Mouse (Mus musculus) intestine, embryonic 16.5 days (tissue): ENCODE measurements at regions not wholly inside any gene's neighbourhood (a gene's known extent, or its start where the extent isn't known, plus 50 kb on each side); places are given as distances from the start of the nearest gene placed in this dataset.
A peak's percentile ranks its signal among the peaks of the same experiment; 100 is the strongest.

ENCODE experiments used
- ATAC-seq: fragments of 200-750 bp; cut with Nextera tagmentation; 2 replicates; pipeline ENCODE4 v1.8.0; 2017; ENCODE audit warnings: moderate TSS enrichment, moderate library complexity
- H3K27ac ChIP-seq: fragments of 300-500 bp; sonication (generic); 2 replicates; pipeline ENCODE4 v1.5.1; 2014; ENCODE audit warnings: mild to moderate bottlenecking, low read length
- H3K27me3 ChIP-seq: fragments of 300-500 bp; sonication (generic); replicated peaks from 2 replicates; pipeline ENCODE4 v1.6.1; 2014; ENCODE audit warnings: low read length, control low read depth, mixed read lengths; ENCODE audit not compliant: control insufficient read depth, insufficient read depth
- H3K36me3 ChIP-seq: fragments of 300-500 bp; sonication (generic); 2 replicates; pipeline ENCODE4 v1.6.1; 2014; ENCODE audit warnings: low read length, control low read depth; ENCODE audit not compliant: control insufficient read depth, insufficient read depth
- H3K4me1 ChIP-seq: fragments of 300-500 bp; sonication (generic); 2 replicates; pipeline ENCODE4 v1.6.1; 2014; ENCODE audit warnings: low read length, control low read depth, mixed read lengths; ENCODE audit not compliant: control insufficient read depth, insufficient read depth
- H3K4me2 ChIP-seq: fragments of 300-500 bp; sonication (generic); 2 replicates; pipeline ENCODE4 v1.6.1; 2014; ENCODE audit warnings: low read depth, low read length, control low read depth
- H3K4me3 ChIP-seq: fragments of 300-500 bp; sonication (generic); 2 replicates; pipeline ENCODE4 v1.5.1; 2014; ENCODE audit warnings: mild to moderate bottlenecking, low read length
- H3K9ac ChIP-seq: fragments of 300-500 bp; sonication (generic); 2 replicates; pipeline ENCODE4 v1.6.1; 2014; ENCODE audit warnings: low read depth, low read length
- H3K9me3 ChIP-seq: fragments of 300-500 bp; sonication (generic); 2 replicates; pipeline ENCODE4 v1.6.1; 2016; ENCODE audit warnings: low read length, control low read depth; ENCODE audit not compliant: control insufficient read depth
- WGBS: fragments of 180-500 bp; shearing (Covaris S2); extraction: QIAGEN DNeasy Blood & Tissue Kit; methylation state at CpG from one replicate; pipeline ENCODE4 v1.1.7; 2014; 5-methylcytosine and 5-hydroxymethylcytosine counted together

- Histone ChIP-seq H3K9ac (no peak overlapping the region), H3K9me3 (no peaks in the 10 kb centered on the region), H3K4me2 (no peak overlapping the region), H3K27ac (no peak overlapping the region), H3K4me1 (no peaks in the 10 kb centered on the region), H3K27me3 (no peaks in the 10 kb centered on the region), H3K36me3 (no peaks in the 10 kb centered on the region), H3K4me3 (no peak overlapping the region)
- 50% methylated on average over 7 of the region's 7 CpGs for WGBS
- no peak for ATAC-seq
These were observed 100.9 kb downstream of the Ddx11 start for GRCm38 (mm10) chr17:66224241-66224640.

- 80% methylated on average over 8 of the region's 8 CpGs for WGBS
- Histone ChIP-seq H3K4me3 (no peak overlapping the region), H3K9ac (no peak overlapping the region), H3K4me1 (no peaks in the 10 kb centered on the region), H3K4me2 (no peak overlapping the region), H3K36me3 (no peaks in the 10 kb centered on the region), H3K27me3 (no peaks in the 10 kb centered on the region), H3K27ac (no peak overlapping the region), H3K9me3 (no peaks in the 10 kb centered on the region)
- ATAC-seq: no peak
These were observed 109.1 kb downstream of the Ddx11 start for GRCm38 (mm10) chr17:66232391-66232790.

GRCm38 (mm10) chr17:66232891-66233421 is 109.6 kb downstream of the Ddx11 start:
- no peaks in the 10 kb centered on the region for H3K9me3 ChIP-seq
- H3K36me3 ChIP-seq: no peaks in the 10 kb centered on the region
- H3K27ac ChIP-seq: no peak overlapping the region
- WGBS: 63% methylated on average over 18 of the region's 18 CpGs
- no peak overlapping the region for H3K4me3 ChIP-seq
- H3K4me2 ChIP-seq: no peak overlapping the region
- no peaks in the 10 kb centered on the region for H3K4me1 ChIP-seq
- H3K9ac ChIP-seq: no peak overlapping the region
- no peaks in the 10 kb centered on the region for H3K27me3 ChIP-seq
- no peak for ATAC-seq

DNA sequence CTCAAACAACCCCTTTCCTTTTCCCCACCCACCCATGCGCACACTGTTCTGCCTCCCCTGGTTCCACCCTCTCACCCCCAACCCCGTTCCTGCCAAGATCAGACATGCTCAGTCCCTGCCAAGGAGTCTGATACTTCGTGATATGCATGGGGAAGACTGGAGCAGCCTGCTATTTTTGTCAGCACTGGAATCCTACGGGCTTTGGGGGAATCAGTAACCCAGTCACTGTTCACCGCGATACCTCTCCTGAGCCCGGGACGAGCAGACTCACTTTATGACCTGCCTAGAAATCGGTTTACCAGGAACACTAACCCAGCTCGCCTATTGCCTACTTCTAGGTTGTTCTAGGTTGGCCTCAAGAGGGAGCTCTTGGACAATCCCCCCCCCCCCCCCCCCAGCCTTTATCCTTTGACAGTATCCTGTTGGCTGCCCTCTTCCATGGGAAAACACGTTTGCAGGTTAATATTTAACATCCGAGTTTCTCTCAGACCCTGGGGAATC is 110.2 kb downstream of the Ddx11 start:
- no peaks in the 10 kb centered on the region for H3K4me1 ChIP-seq
- no peak overlapping the region for H3K9ac ChIP-seq
- H3K4me2 ChIP-seq: no peak overlapping the region
- WGBS: 34% methylated on average over 12 of the region's 12 CpGs
- no peak overlapping the region for H3K4me3 ChIP-seq
- peak; percentile 74 for ATAC-seq
- no peak overlapping the region for H3K27ac ChIP-seq
- no peaks in the 10 kb centered on the region for H3K27me3 ChIP-seq
- H3K36me3 ChIP-seq: no peaks in the 10 kb centered on the region
- no peaks in the 10 kb centered on the region for H3K9me3 ChIP-seq

- ATAC-seq: no peak
- 86% methylated on average over 19 of the region's 19 CpGs for WGBS
These were observed 111.1 kb downstream of the Ddx11 start for GRCm38 (mm10) chr17:66234432-66234831.

GRCm38 (mm10) chr17:66235096-66235805 is 111.9 kb downstream of the Ddx11 start:
- H3K9ac ChIP-seq: no peak overlapping the region
- no peaks in the 10 kb centered on the region for H3K27me3 ChIP-seq
- H3K4me2 ChIP-seq: no peak overlapping the region
- peak; percentile 73 for ATAC-seq
- H3K4me3 ChIP-seq: no peak overlapping the region
- H3K4me1 ChIP-seq: no peaks in the 10 kb centered on the region
- no peaks in the 10 kb centered on the region for H3K9me3 ChIP-seq
- 4% methylated on average over 19 of the region's 19 CpGs for WGBS
- H3K36me3 ChIP-seq: no peaks in the 10 kb centered on the region
- no peak overlapping the region for H3K27ac ChIP-seq

More at GRCm38 (mm10) chr17:66234432-66234831, 111.1 kb downstream of the Ddx11 start:
- H3K4me3 ChIP-seq: no peak overlapping the region
- no peaks in the 10 kb centered on the region for H3K9me3 ChIP-seq
- H3K27ac ChIP-seq: no peak overlapping the region
- H3K36me3 ChIP-seq: no peaks in the 10 kb centered on the region
- no peak overlapping the region for H3K9ac ChIP-seq
- H3K4me2 ChIP-seq: no peak overlapping the region
- no peaks in the 10 kb centered on the region for H3K4me1 ChIP-seq
- no peaks in the 10 kb centered on the region for H3K27me3 ChIP-seq

DNA sequence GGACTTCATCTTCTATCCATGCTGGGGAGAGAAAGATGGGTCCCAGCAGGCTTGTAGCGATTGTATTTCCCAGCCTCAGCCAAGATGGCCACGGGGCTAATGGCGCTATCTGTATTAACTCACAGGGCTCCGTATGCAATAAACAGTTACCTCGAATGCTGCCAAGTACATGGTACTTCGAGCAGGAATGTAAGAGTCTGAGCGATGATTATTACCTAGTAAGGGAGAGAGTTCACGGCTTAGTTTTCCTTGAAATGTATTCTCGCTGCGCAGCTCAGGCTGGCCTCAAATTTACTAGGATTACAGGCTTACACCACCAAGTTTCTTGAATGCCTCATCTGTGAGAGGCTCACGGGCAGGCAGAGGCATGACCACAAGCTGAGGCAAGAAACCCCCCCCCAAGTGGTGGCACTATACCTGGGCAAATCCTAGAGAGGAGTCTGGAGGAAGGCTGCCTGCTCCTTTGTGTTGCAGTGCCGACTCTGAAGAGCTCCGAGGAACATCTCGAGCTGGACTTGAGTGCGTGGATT is 112.6 kb downstream of the Ddx11 start:
- ATAC-seq: no peak
- Histone ChIP-seq H3K4me3 (no peak overlapping the region), H3K9ac (no peak overlapping the region), H3K4me1 (no peaks in the 10 kb centered on the region), H3K4me2 (no peak overlapping the region), H3K9me3 (no peaks in the 10 kb centered on the region), H3K27me3 (no peaks in the 10 kb centered on the region), H3K27ac (no peak overlapping the region), H3K36me3 (no peaks in the 10 kb centered on the region)
- WGBS: 79% methylated on average over 15 of the region's 15 CpGs

- peak; percentile 78 for ATAC-seq
- H3K4me1 ChIP-seq: peaks cover 6% of the 10 kb centered on the region
- no peaks in the 10 kb centered on the region for H3K9me3 ChIP-seq
- peak overlapping the region; percentile 19; the same call in 1 of the 2 replicates for H3K4me3 ChIP-seq
- H3K36me3 ChIP-seq: no peaks in the 10 kb centered on the region
- 18% methylated on average over 9 of the region's 9 CpGs for WGBS
- peak overlapping the region; percentile 19; the same call in 1 of the 2 replicates for H3K9ac ChIP-seq
- peak overlapping the region; percentile 33 for H3K4me2 ChIP-seq
- no peaks in the 10 kb centered on the region for H3K27me3 ChIP-seq
- 0 out of 2 replicates have a peak overlapping the region, but pooled peaks have one; percentile 14 for H3K27ac ChIP-seq
These were observed 118.7 kb downstream of the Ddx11 start for GRCm38 (mm10) chr17:66241868-66242622.

DNA sequence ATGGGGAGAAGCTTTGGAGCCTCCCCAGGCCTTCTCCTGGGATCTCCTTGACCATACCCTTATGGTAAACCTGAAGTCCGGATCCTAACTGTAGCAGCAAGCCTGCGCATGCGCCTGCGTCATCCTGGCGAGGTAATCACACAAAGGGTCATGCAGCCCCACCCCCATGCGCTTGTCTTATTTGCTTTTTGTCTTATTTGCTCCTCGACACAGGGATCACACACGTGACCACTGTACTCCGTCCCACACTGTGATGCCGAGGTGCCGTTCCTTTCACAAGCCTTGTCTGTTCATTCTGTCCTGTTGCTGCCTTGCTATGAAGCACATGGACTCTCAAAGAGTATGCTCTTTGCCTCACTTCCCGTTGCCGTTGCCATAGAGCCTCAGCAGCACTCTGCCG is 120.9 kb downstream of the Ddx11 start:
- H3K4me1 ChIP-seq: peaks cover 6% of the 10 kb centered on the region
- no peak overlapping the region for H3K4me2 ChIP-seq
- H3K36me3 ChIP-seq: no peaks in the 10 kb centered on the region
- H3K27ac ChIP-seq: no peak overlapping the region
- no peaks in the 10 kb centered on the region for H3K9me3 ChIP-seq
- no peak overlapping the region for H3K4me3 ChIP-seq
- no peak overlapping the region for H3K9ac ChIP-seq
- H3K27me3 ChIP-seq: no peaks in the 10 kb centered on the region
- no peak for ATAC-seq
- WGBS: 90% methylated on average over 14 of the region's 14 CpGs
